Mouse (Mus musculus): ENCODE results near the gene Golph3. TPM values are rescaled to one million over a fixed set of nuclear protein-coding genes. Genes with fewer than 3 reads are reported as not detected.

The Golph3 gene
- polyA plus RNA-seq, 1 experiment from 2014 or later = 89.9 TPM

DNA sequence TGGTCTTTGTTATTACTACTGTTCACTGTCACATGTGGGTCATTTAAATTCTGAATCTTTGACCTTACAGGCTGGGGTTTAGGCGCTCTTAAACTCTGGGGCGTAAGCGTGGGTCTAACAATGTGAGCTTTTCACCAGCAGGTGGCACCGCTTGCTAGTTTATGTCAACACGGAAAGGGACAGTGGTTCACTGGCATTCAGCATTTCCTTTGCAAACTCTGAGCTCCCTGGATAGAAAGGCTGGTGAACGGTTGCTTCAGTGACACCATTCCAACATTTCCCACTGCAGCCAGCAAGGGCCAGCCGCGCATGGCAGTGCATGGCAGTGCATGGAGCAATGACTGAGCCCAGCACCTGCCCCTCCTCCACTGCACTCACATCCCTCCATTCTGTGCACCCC is 49.9 kb downstream of the Golph3 start:
- H3K9me3 ChIP-seq = no peaks in the 10 kb centered on the region
- no peak overlapping the region for H3K27ac ChIP-seq
- peaks cover 34% of the 10 kb centered on the region for H3K4me1 ChIP-seq
- H3K36me3 ChIP-seq = peaks cover 20% of the 10 kb centered on the region
- no peak overlapping the region for H3K4me3 ChIP-seq
- H3K9ac ChIP-seq = no peak overlapping the region
- 8% methylated on average over 8 of the region's 8 CpGs for WGBS
- ATAC-seq (ENCODE audit: insufficient number of reproducible peaks, insufficient read depth, low FRiP score, low TSS enrichment, low read depth) = 0 out of 2 replicates have a peak, but pooled peaks have one; percentile 33
- H3K4me2 ChIP-seq = no peak overlapping the region
- H3K27me3 ChIP-seq = peaks cover 13% of the 10 kb centered on the region

DNA sequence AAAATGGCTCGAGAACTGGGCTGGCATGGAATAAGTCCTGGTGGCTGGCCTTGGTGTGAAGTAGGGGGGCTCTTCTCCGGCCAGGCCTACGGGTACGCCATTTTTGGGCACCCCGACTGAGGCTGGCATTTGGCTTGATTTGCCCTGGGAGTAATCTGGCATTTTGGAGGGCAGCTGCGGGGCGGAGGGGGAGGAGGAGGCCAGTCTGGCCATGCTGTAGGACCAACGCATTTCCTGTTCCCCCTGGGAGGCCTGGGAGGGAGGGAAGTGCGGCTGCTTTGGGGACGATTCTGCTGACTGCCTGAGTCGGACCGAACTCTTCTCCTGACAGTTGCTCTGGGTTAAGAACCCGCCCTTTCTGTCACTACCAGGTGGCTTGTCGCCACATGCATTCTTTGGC is 52.2 kb downstream of the Golph3 start:
- WGBS = 68% methylated on average over 14 of the region's 14 CpGs
- no peak overlapping the region for H3K4me2 ChIP-seq
- peaks cover 34% of the 10 kb centered on the region for H3K4me1 ChIP-seq
- no peak overlapping the region for H3K9ac ChIP-seq
- H3K27me3 ChIP-seq = peaks cover 13% of the 10 kb centered on the region
- peaks cover 17% of the 10 kb centered on the region for H3K36me3 ChIP-seq
- ATAC-seq (ENCODE audit: insufficient number of reproducible peaks, insufficient read depth, low FRiP score, low TSS enrichment, low read depth) = no peak
- no peaks in the 10 kb centered on the region for H3K9me3 ChIP-seq
- H3K4me3 ChIP-seq = no peak overlapping the region
- no peak overlapping the region for H3K27ac ChIP-seq

GRCm38 (mm10) chr15:12373918-12374317 is 52.7 kb downstream of the Golph3 start:
- Histone ChIP-seq H3K4me1 (peaks cover 34% of the 10 kb centered on the region), H3K4me3 (no peak overlapping the region), H3K9ac (no peak overlapping the region), H3K9me3 (no peaks in the 10 kb centered on the region), H3K27me3 (peaks cover 13% of the 10 kb centered on the region), H3K4me2 (no peak overlapping the region), H3K36me3 (peaks cover 17% of the 10 kb centered on the region), H3K27ac (no peak overlapping the region)
- ATAC-seq (ENCODE audit: insufficient number of reproducible peaks, insufficient read depth, low FRiP score, low TSS enrichment, low read depth) = no peak
- WGBS = 50% methylated on average over 6 of the region's 6 CpGs

DNA sequence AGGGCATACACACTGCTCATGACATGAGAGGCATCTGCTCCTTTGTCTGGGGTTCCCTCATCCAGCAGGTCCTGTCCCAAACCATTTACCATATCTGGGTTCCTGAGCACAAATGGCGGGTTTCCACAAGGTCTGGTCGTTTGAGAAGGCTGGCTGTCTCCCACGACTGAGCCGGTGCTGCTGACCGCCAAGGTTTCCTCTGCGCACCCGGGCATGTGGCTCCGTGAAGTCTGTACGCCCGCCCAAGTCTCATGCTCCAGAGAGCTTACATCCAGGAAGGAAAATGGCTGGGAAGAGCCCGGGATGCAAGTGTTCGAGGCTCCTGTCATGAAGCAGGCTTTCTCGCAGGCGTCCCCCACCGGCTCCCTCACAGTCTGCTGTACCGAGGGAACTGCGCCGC is 53.7 kb downstream of the Golph3 start:
- H3K4me2 ChIP-seq = peak overlapping the region; percentile 56
- ATAC-seq (ENCODE audit: insufficient number of reproducible peaks, insufficient read depth, low FRiP score, low TSS enrichment, low read depth) = no peak
- no peaks in the 10 kb centered on the region for H3K9me3 ChIP-seq
- 63% methylated on average over 18 of the region's 18 CpGs for WGBS
- peak overlapping the region; percentile 46; the same call in 1 of the 2 replicates for H3K9ac ChIP-seq
- peaks cover 13% of the 10 kb centered on the region for H3K27me3 ChIP-seq
- peak overlapping the region; percentile 28 for H3K4me3 ChIP-seq
- H3K36me3 ChIP-seq = peaks cover 17% of the 10 kb centered on the region
- no peak overlapping the region for H3K27ac ChIP-seq
- peaks cover 34% of the 10 kb centered on the region for H3K4me1 ChIP-seq

GRCm38 (mm10) chr15:12375641-12376311 is 54.5 kb downstream of the Golph3 start:
- Histone ChIP-seq H3K27ac (no peak overlapping the region), H3K4me3 (peak overlapping the region; percentile 28), H3K27me3 (peaks cover 13% of the 10 kb centered on the region), H3K9me3 (no peaks in the 10 kb centered on the region), H3K4me2 (peak overlapping the region; percentile 56), H3K4me1 (peaks cover 34% of the 10 kb centered on the region), H3K36me3 (peaks cover 17% of the 10 kb centered on the region), H3K9ac (peak overlapping the region; percentile 46; the same call in 1 of the 2 replicates)
- peak; percentile 65 for ATAC-seq (ENCODE audit: insufficient number of reproducible peaks, insufficient read depth, low FRiP score, low TSS enrichment, low read depth)
- 4% methylated on average over 19 of the region's 19 CpGs for WGBS

GRCm38 (mm10) chr15:12376491-12377069 is 55.3 kb downstream of the Golph3 start:
- H3K4me1 ChIP-seq = peaks cover 30% of the 10 kb centered on the region
- H3K4me2 ChIP-seq = no peak overlapping the region
- peaks cover 17% of the 10 kb centered on the region for H3K36me3 ChIP-seq
- H3K27ac ChIP-seq = no peak overlapping the region
- H3K4me3 ChIP-seq = no peak overlapping the region
- 54% methylated on average over 13 of the region's 13 CpGs for WGBS
- H3K9ac ChIP-seq = no peak overlapping the region
- H3K9me3 ChIP-seq = no peaks in the 10 kb centered on the region
- H3K27me3 ChIP-seq = peaks cover 13% of the 10 kb centered on the region
- ATAC-seq (ENCODE audit: insufficient number of reproducible peaks, insufficient read depth, low FRiP score, low TSS enrichment, low read depth) = no peak

DNA sequence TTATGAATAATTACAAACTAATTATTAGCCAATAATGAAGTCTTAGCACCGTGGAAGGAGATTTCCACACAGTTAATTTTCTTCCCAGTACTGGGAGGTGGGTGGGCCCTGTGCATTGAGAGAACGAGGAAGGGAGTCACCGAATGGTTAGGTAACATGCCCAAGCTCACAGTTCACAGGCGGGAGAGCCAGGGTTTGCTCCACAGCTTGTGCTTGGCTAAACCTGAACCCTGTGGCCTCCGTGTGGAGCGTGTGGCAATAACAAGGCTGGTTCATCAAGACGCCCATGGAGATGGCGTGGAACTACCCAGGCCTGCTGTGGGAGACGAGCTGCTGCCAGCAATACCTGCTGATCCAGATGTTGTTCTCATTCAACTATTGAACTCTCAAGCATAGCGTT is 56.5 kb downstream of the Golph3 start:
- Histone ChIP-seq H3K4me2 (no peak overlapping the region), H3K27me3 (peaks cover 13% of the 10 kb centered on the region), H3K4me3 (no peak overlapping the region), H3K9ac (no peak overlapping the region), H3K4me1 (peaks cover 30% of the 10 kb centered on the region), H3K36me3 (peaks cover 11% of the 10 kb centered on the region), H3K27ac (0 out of 2 replicates have a peak overlapping the region, but pooled peaks have one; percentile 7), H3K9me3 (no peaks in the 10 kb centered on the region)
- no peak for ATAC-seq (ENCODE audit: insufficient number of reproducible peaks, insufficient read depth, low FRiP score, low TSS enrichment, low read depth)
- WGBS = 79% methylated on average over 10 of the region's 10 CpGs

DNA sequence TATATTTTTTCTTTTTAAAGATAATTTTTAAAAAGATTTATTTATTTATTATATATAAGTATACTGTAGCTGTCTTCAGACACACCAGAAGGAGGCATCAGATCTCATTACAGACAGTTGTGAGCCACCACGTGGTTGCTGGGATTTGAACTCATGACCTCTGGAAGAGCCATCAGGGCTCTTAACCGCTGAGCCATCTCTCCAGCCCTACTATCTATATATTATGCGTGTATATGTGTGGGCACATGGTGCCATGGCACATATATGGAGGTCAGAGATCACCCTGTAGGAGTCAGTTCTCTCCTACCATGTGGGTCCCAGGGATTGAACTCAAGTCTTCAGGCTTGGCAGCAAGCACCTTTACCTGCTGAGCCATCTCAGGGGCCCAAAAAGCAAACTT is 58.8 kb downstream of the Golph3 start:
- ATAC-seq (ENCODE audit: insufficient number of reproducible peaks, insufficient read depth, low FRiP score, low TSS enrichment, low read depth) = no peak
- WGBS = 92% methylated on average over 3 of the region's 3 CpGs
- no peaks in the 10 kb centered on the region for H3K9me3 ChIP-seq
- H3K4me3 ChIP-seq = no peak overlapping the region
- no peak overlapping the region for H3K27ac ChIP-seq
- H3K4me2 ChIP-seq = no peak overlapping the region
- 0 out of 2 replicates have a peak, but pooled peaks cover 4% of the 10 kb centered on the region for H3K27me3 ChIP-seq
- no peak overlapping the region for H3K9ac ChIP-seq
- H3K36me3 ChIP-seq = peaks cover under 1% of the 10 kb centered on the region; the same call in 1 of the 2 replicates
- peaks cover 15% of the 10 kb centered on the region for H3K4me1 ChIP-seq

DNA sequence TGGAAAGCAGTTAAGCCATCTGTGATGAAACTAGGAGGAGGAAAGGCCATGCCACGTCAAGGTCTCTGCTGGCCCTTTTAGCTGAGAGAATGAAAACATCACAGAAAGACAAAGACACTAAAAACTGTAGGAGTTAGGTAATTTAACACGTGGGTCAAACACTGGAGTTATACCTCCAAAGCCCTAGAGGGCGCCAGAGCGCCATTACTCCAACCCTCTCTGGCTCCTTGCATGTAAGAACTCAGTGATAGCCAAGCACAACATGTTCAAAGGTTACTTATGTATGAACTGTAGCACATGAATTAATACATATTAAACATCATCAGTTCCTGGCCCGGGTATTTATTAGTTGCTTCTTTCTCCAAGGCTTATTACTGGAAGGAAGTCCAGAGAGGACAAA is 59.3 kb downstream of the Golph3 start:
- Histone ChIP-seq H3K27me3 (0 out of 2 replicates have a peak, but pooled peaks cover 4% of the 10 kb centered on the region), H3K4me3 (no peak overlapping the region), H3K27ac (no peak overlapping the region), H3K9me3 (no peaks in the 10 kb centered on the region), H3K4me2 (no peak overlapping the region), H3K4me1 (peaks cover 10% of the 10 kb centered on the region), H3K9ac (no peak overlapping the region), H3K36me3 (peaks cover 6% of the 10 kb centered on the region)
- ATAC-seq (ENCODE audit: insufficient number of reproducible peaks, insufficient read depth, low FRiP score, low TSS enrichment, low read depth) = no peak
- WGBS = 49% methylated on average over 5 of the region's 5 CpGs

GRCm38 (mm10) chr15:12384679-12385078 is 63.4 kb downstream of the Golph3 start:
- no peak overlapping the region for H3K4me3 ChIP-seq
- no peak for ATAC-seq (ENCODE audit: insufficient number of reproducible peaks, insufficient read depth, low FRiP score, low TSS enrichment, low read depth)
- H3K4me2 ChIP-seq = no peak overlapping the region
- peaks cover 21% of the 10 kb centered on the region for H3K36me3 ChIP-seq
- 81% methylated on average over 12 of the region's 13 CpGs for WGBS
- no peak overlapping the region for H3K9ac ChIP-seq
- no peak overlapping the region for H3K27ac ChIP-seq
- H3K27me3 ChIP-seq = no peaks in the 10 kb centered on the region
- no peaks in the 10 kb centered on the region for H3K4me1 ChIP-seq
- H3K9me3 ChIP-seq = no peaks in the 10 kb centered on the region

- no peak overlapping the region for H3K9ac ChIP-seq
- H3K9me3 ChIP-seq = no peaks in the 10 kb centered on the region
- H3K27ac ChIP-seq = no peak overlapping the region
- no peak overlapping the region for H3K4me2 ChIP-seq
- no peaks in the 10 kb centered on the region for H3K4me1 ChIP-seq
- no peak for ATAC-seq (ENCODE audit: insufficient number of reproducible peaks, insufficient read depth, low FRiP score, low TSS enrichment, low read depth)
- 72% methylated on average over 15 of the region's 15 CpGs for WGBS
- peaks cover 21% of the 10 kb centered on the region for H3K36me3 ChIP-seq
- H3K4me3 ChIP-seq = no peak overlapping the region
- no peaks in the 10 kb centered on the region for H3K27me3 ChIP-seq
Observed at GRCm38 (mm10) chr15:12388726-12389489, 67.7 kb downstream of the Golph3 start.

Data from embryonic facial prominence, embryonic 13.5 days (tissue).